Comparison of ENCODE assay signal across 9 mouse cellular contexts in the genomic region with DNA sequence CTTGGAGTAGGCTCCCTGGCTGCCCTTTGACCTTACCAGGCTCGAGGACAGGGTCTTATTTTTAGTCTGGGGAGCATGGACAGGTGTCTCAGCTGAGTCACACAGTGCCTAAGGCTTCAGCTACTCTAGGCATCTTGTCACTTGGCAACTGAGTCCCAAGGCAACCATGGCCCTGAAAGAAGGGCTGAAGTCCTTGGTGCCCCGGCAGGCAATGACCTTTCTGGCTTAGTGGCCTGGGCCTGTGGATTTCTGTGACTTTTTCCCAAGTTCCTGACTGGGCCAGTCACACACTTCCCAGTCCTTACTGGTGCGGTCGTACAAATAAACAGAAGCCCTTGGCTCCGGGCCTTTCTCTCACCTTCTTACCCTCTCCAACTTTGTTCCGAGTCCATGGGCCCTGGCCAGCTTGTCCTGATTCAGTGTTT. TPM values are rescaled to one million over a fixed set of nuclear protein-coding genes. Genes with fewer than 3 reads are reported as not detected.
DNase-seq lines count a peak whose midpoint lies in the region; ATAC-seq and TF ChIP-seq lines count a peak whose summit lies in the region.
"Had no signal": no experiment of that assay in that cellular context is flagged by ENCODE, and none has a peak within 500 bp of the region (broad histone marks: within the 10 kb centered on the region; RNA-seq: fewer than 3 reads in every experiment).

No protein-coding gene starts in this region.

- no peak for TF ChIP-seq POLR2A in lung, adult 2 months (IDR thresholded peaks at IDR 0.05; ENCODE audit: borderline replicate concordance, extremely low read depth, low read depth, low read length)

- peak overlapping the region; percentile 94 for H3K27ac ChIP-seq in heart, embryonic 10.5 days
- peak overlapping the region; percentile 77 for H3K27ac ChIP-seq in brown adipose tissue, adult 24 weeks (replicated peaks; ENCODE audit: low read depth, low read length)
- H3K27ac ChIP-seq in hindbrain, embryonic 12.5 days = no peak overlapping the region

- no peak for ATAC-seq in hindbrain, embryonic 12.5 days (ENCODE audit: low FRiP score)
- no peak for ATAC-seq in megakaryocyte progenitor cell, adult 5-6 weeks (replicated peaks; ENCODE audit: poor library complexity)
- ATAC-seq: Patski had no signal

- no peak for TF ChIP-seq CTCF in lung, adult 2 months (IDR thresholded peaks at IDR 0.05; ENCODE audit: insufficient read depth, low read length)

- peaks cover 35% of the 10 kb centered on the region for H3K4me1 ChIP-seq in heart, embryonic 10.5 days
- peaks cover 6% of the 10 kb centered on the region for H3K4me1 ChIP-seq in brown adipose tissue, adult 24 weeks (ENCODE audit: control insufficient read depth, insufficient read depth, insufficient read length, low read length)
- peaks cover 29% of the 10 kb centered on the region for H3K4me1 ChIP-seq in hindbrain, embryonic 12.5 days
- H3K4me1 ChIP-seq in lung, adult 2 months (ENCODE audit: control insufficient read depth, insufficient read depth, low read length) = peaks cover 18% of the 10 kb centered on the region

- H3K9ac ChIP-seq in hindbrain, embryonic 12.5 days = peak overlapping the region; percentile 73; the same call in 1 of the 2 replicates

- no peaks in the 10 kb centered on the region for H3K27me3 ChIP-seq in heart, embryonic 10.5 days (ENCODE audit: insufficient read depth, poor library complexity, severe bottlenecking)
- H3K27me3 ChIP-seq in hindbrain, embryonic 12.5 days = no peaks in the 10 kb centered on the region
- H3K27me3 ChIP-seq: Patski had no signal

- H3K36me3 ChIP-seq in heart, embryonic 10.5 days = peaks cover 50% of the 10 kb centered on the region
- H3K36me3 ChIP-seq in hindbrain, embryonic 12.5 days = peaks cover 39% of the 10 kb centered on the region

- WGBS in heart, embryonic 10.5 days = 66% methylated on average over 6 of the region's 6 CpGs
- WGBS in hindbrain, embryonic 12.5 days = 75% methylated on average over 6 of the region's 6 CpGs
- 46% methylated on average over 6 of the region's 6 CpGs for WGBS in lung, adult 2 months

- H3K9me3 ChIP-seq in heart, embryonic 10.5 days = no peaks in the 10 kb centered on the region
- H3K9me3 ChIP-seq in hindbrain, embryonic 12.5 days (replicated peaks) = no peaks in the 10 kb centered on the region

- peak overlapping the region; percentile 89 for H3K4me3 ChIP-seq in heart, embryonic 10.5 days
- peak overlapping the region; percentile 90 for H3K4me3 ChIP-seq in brown adipose tissue, adult 24 weeks (ENCODE audit: insufficient read depth, low read depth, low read length)
- H3K4me3 ChIP-seq in hindbrain, embryonic 12.5 days = peak overlapping the region; percentile 92
- no peak overlapping the region for H3K4me3 ChIP-seq in lung, adult 2 months (replicated peaks; ENCODE audit: extremely low read depth, low read depth, low read length)

- H3K4me2 ChIP-seq in hindbrain, embryonic 12.5 days (replicated peaks) = peak overlapping the region; percentile 75

- no peak for DNase-seq in heart, embryonic 10.5 days (ENCODE audit: low spot score)
- no peak for DNase-seq in heart, postnatal 4 days
- peak; percentile 52 for DNase-seq in lung, adult 2 months
- no peak for DNase-seq in ovary, adult 18-20 months (ENCODE audit: low spot score)
- no peak for DNase-seq in layer of hippocampus, adult 8-10 months (ENCODE audit: low spot score in 2 of 2)

RNA-seq across cellular contexts. Expression of a gene that starts 1.0 kb away (rescaled TPM):
- polyA plus RNA-seq in heart, embryonic 10.5 days (2016; fragmentation: Nextera tagmentation; extraction: Ambion mirVana) = 18.1 and 21.9 TPM in 2 replicates
- total RNA-seq in heart, postnatal 4 days (2021) = 10 to 100 TPM; 20.7 to 24.8 TPM
- polyA plus RNA-seq in brown adipose tissue, adult 24 weeks (2012; ENCODE audit: insufficient read depth, insufficient read length, missing spikeins) = 23.5 and 30.7 TPM in 2 replicates
- 18.2 and 20.2 TPM in 2 replicates for polyA plus RNA-seq in hindbrain, embryonic 12.5 days (2016; fragmentation: Nextera tagmentation; extraction: Ambion mirVana)
- 22.3 and 25.4 TPM in 2 replicates for polyA plus RNA-seq in lung, adult 2 months (2012; rRNA removed)
- 2.2 and 2.4 TPM in 2 replicates for total RNA-seq in megakaryocyte progenitor cell, adult 5-6 weeks (2015)
- 3.8 and 4.6 TPM in 2 replicates for total RNA-seq in megakaryocyte progenitor cell, adult 5-6 weeks (2017)
- 10 to 100 TPM; 20.8 to 22.8 (median 21.8) TPM for total RNA-seq in layer of hippocampus, adult 8-10 months (2022)

RNA-seq across cellular contexts. Expression of a gene that starts 2.2 kb away (rescaled TPM):
- 80.4 and 103 TPM in 2 replicates for polyA plus RNA-seq in heart, embryonic 10.5 days (2016; fragmentation: Nextera tagmentation; extraction: Ambion mirVana)
- 100 to 1,000 TPM; 104 to 107 TPM for total RNA-seq in heart, postnatal 4 days (2021)
- polyA plus RNA-seq in brown adipose tissue, adult 24 weeks (2012; ENCODE audit: insufficient read depth, insufficient read length, missing spikeins) = 68.5 and 68.8 TPM in 2 replicates
- 75.5 and 76.7 TPM in 2 replicates for polyA plus RNA-seq in hindbrain, embryonic 12.5 days (2016; fragmentation: Nextera tagmentation; extraction: Ambion mirVana)
- polyA plus RNA-seq in lung, adult 2 months (2012; rRNA removed) = 236 and 264 TPM in 2 replicates
- total RNA-seq in megakaryocyte progenitor cell, adult 5-6 weeks (2015) = 62.6 and 80.2 TPM in 2 replicates
- 133 and 138 TPM in 2 replicates for total RNA-seq in megakaryocyte progenitor cell, adult 5-6 weeks (2017)
- total RNA-seq in layer of hippocampus, adult 8-10 months (2022) = 10 to 100 TPM; 66.4 to 79.1 (median 71.5) TPM

RNA-seq across cellular contexts. Expression of a gene that starts 29.7 kb away (rescaled TPM):
- polyA plus RNA-seq in heart, embryonic 10.5 days (2016; fragmentation: Nextera tagmentation; extraction: Ambion mirVana) = 51.0 and 57.7 TPM in 2 replicates
- total RNA-seq in heart, postnatal 4 days (2021) = 10 to 100 TPM; 26.6 to 28.4 TPM
- polyA plus RNA-seq in brown adipose tissue, adult 24 weeks (2012; ENCODE audit: insufficient read depth, insufficient read length, missing spikeins) = 4.3 and 4.4 TPM in 2 replicates
- 106 and 113 TPM in 2 replicates for polyA plus RNA-seq in hindbrain, embryonic 12.5 days (2016; fragmentation: Nextera tagmentation; extraction: Ambion mirVana)
- 61.6 and 68.2 TPM in 2 replicates for polyA plus RNA-seq in lung, adult 2 months (2012; rRNA removed)
- 5.4 and 5.6 TPM in 2 replicates for total RNA-seq in megakaryocyte progenitor cell, adult 5-6 weeks (2015)
- total RNA-seq in megakaryocyte progenitor cell, adult 5-6 weeks (2017) = 4.1 and 6.7 TPM in 2 replicates
- total RNA-seq in layer of hippocampus, adult 8-10 months (2022) = 10 to 100 TPM; 40.1 to 49.3 (median 43.9) TPM

RNA-seq across cellular contexts. Expression of a gene that starts 47.9 kb away (rescaled TPM):
- polyA plus RNA-seq in heart, embryonic 10.5 days (2016; fragmentation: Nextera tagmentation; extraction: Ambion mirVana) = 16.0 and 17.8 TPM in 2 replicates
- total RNA-seq in heart, postnatal 4 days (2021) = 1 to 10 TPM; 7.7 to 8.0 TPM
- 2.2 and 2.6 TPM in 2 replicates for polyA plus RNA-seq in brown adipose tissue, adult 24 weeks (2012; ENCODE audit: insufficient read depth, insufficient read length, missing spikeins)
- 16.7 and 17.3 TPM in 2 replicates for polyA plus RNA-seq in hindbrain, embryonic 12.5 days (2016; fragmentation: Nextera tagmentation; extraction: Ambion mirVana)
- 6.1 and 6.9 TPM in 2 replicates for polyA plus RNA-seq in lung, adult 2 months (2012; rRNA removed)
- total RNA-seq in megakaryocyte progenitor cell, adult 5-6 weeks (2015) = 9.8 and 13.4 TPM in 2 replicates
- total RNA-seq in megakaryocyte progenitor cell, adult 5-6 weeks (2017) = 21.2 and 23.0 TPM in 2 replicates
- total RNA-seq in layer of hippocampus, adult 8-10 months (2022) = 1 to 10 TPM; 5.6 to 8.8 (median 6.3) TPM

RNA-seq across cellular contexts. Expression of a gene that starts 48.1 kb away (rescaled TPM):
- polyA plus RNA-seq in heart, embryonic 10.5 days (2016; fragmentation: Nextera tagmentation; extraction: Ambion mirVana) = 6.5 and 6.7 TPM in 2 replicates
- 10 to 100 TPM; 15.8 to 16.2 TPM for total RNA-seq in heart, postnatal 4 days (2021)
- 8.0 and 8.5 TPM in 2 replicates for polyA plus RNA-seq in brown adipose tissue, adult 24 weeks (2012; ENCODE audit: insufficient read depth, insufficient read length, missing spikeins)
- polyA plus RNA-seq in hindbrain, embryonic 12.5 days (2016; fragmentation: Nextera tagmentation; extraction: Ambion mirVana) = 9.8 and 9.9 TPM in 2 replicates
- 9.4 and 11.5 TPM in 2 replicates for polyA plus RNA-seq in lung, adult 2 months (2012; rRNA removed)
- total RNA-seq in megakaryocyte progenitor cell, adult 5-6 weeks (2015) = 31.5 and 36.2 TPM in 2 replicates
- total RNA-seq in megakaryocyte progenitor cell, adult 5-6 weeks (2017) = 12.7 and 16.3 TPM in 2 replicates
- 10 to 100 TPM; 31.6 to 38.1 (median 35.7) TPM for total RNA-seq in layer of hippocampus, adult 8-10 months (2022)
